Mouse (Mus musculus) liver, postnatal 0 days (tissue): ENCODE results near the gene Gtf3c5. TPM values are rescaled to one million over a fixed set of nuclear protein-coding genes. Genes with fewer than 3 reads are reported as not detected.

Experiments used
- ATAC-seq: fragments of 200-750 bp; cut with Nextera tagmentation; 2 replicates; pipeline ENCODE4 v1.8.0; 2017; ENCODE audit warnings: mild to moderate bottlenecking, moderate library complexity
- DNase-seq: peaks from one replicate; pipeline ENCODE4 v3.0.0-alpha.2; 2016
- H3K27ac ChIP-seq: fragments of 300-500 bp; sonication (generic); 2 replicates; pipeline ENCODE4 v1.5.1; 2014; ENCODE audit warnings: antibody characterized with exemption, moderate library complexity, mild to moderate bottlenecking, low read depth
- H3K27me3 ChIP-seq: fragments of 300-500 bp; sonication (generic); 2 replicates; pipeline ENCODE4 v1.6.1; 2014; ENCODE audit warnings: low read length, control low read depth, mixed read lengths; ENCODE audit not compliant: insufficient read depth
- H3K36me3 ChIP-seq: fragments of 300-500 bp; sonication (generic); replicated peaks from 2 replicates; pipeline ENCODE4 v1.6.1; 2014; ENCODE audit warnings: mild to moderate bottlenecking, control low read depth, low read length, moderate library complexity, mixed read lengths; ENCODE audit not compliant: insufficient read depth
- H3K4me1 ChIP-seq: fragments of 300-500 bp; sonication (generic); 2 replicates; pipeline ENCODE4 v1.6.1; 2014; ENCODE audit warnings: antibody characterized with exemption, mild to moderate bottlenecking, control low read depth; ENCODE audit not compliant: insufficient read depth
- H3K4me2 ChIP-seq: fragments of 300-500 bp; sonication (generic); 2 replicates; pipeline ENCODE4 v1.6.1; 2014; ENCODE audit warnings: low read depth, mild to moderate bottlenecking, low read length, moderate library complexity, mixed read lengths
- H3K4me3 ChIP-seq: fragments of 300-500 bp; sonication (generic); 2 replicates; pipeline ENCODE4 v1.5.1; 2014; ENCODE audit warnings: low read depth, low read length
- H3K9ac ChIP-seq: fragments of 300-500 bp; sonication (generic); replicated peaks from 2 replicates; pipeline ENCODE4 v1.6.1; 2014; ENCODE audit warnings: mild to moderate bottlenecking, moderate library complexity
- H3K9me3 ChIP-seq: fragments of 300-500 bp; sonication (generic); 2 replicates; pipeline ENCODE4 v1.6.1; 2016; ENCODE audit warnings: mild to moderate bottlenecking, control low read depth, low read length, mixed read lengths
- CTCF ChIP-seq: sonication (generic); IDR thresholded peaks from 2 replicates; pipeline ENCODE4 v1.5.1; 2016; ENCODE audit warnings: antibody characterized with exemption, low read depth
- EP300 ChIP-seq: IDR thresholded peaks from 2 replicates; pipeline ENCODE4 v1.6.1; 2016; ENCODE audit warnings: antibody characterized with exemption, low read depth, mild to moderate bottlenecking
- WGBS: fragments of 180-500 bp; shearing (Covaris S2); extraction: QIAGEN DNeasy Blood & Tissue Kit; methylation state at CpG from one replicate; pipeline ENCODE4 v1.1.7; 2014; ENCODE audit not compliant: insufficient replicate concordance; 5-methylcytosine and 5-hydroxymethylcytosine counted together
- polyA plus RNA-seq: library from polyadenylated mRNA; unstranded; fragments of >200 nt; fragmentation: Nextera tagmentation; extraction: Ambion mirVana; gene quantifications from 2 replicates; pipeline ENCODE4 v1.2.1, GENCODE M21; 2015

The Gtf3c5 gene
- polyA plus RNA-seq, 1 experiment from 2014 or later = 5.8 TPM

DNA sequence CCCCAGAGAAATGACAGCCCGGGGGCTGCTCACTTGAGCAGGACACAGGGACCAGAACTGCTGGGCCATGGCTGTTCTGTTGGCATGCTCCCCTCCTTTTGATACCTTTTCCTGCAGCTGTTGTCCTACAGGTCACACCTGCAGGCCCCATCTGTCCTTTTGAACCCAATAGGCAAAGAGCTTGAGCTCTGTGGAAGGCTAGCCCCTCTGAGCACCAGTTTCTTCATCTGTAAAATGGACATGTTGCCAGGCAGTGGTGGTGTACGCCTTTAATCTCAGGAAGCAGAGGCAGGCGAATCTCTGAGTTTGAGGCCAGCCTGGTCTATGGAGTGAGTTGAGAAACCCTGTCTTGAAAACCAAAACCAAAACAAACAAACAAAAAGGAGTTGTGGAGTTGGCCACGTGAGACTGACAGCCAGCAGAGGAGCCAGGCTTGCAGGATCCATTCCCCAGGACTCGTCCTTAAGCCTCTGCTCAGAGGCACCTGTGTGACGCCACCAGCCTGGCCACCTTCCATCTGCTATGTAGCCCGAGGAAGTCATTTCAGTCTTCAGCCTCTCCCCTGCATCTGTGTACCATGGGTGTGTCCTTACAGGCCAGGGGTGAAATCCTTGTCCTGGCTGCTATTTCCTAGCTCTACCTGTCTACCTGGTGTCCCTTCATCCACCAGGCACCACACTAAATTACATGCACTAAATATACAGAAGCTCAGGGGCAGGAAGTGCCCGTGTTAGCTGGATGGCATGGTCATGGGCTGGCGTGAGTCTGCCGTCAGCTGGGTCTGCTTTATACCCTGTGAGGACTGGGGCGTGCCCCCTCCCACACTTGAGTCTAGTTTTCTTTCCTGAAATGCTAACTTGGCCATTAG lies 46.6 kb downstream of the Gtf3c5 start:
- TF ChIP-seq CTCF (no peak), EP300 (no peak)
- 0 out of 2 replicates have a peak, but pooled peaks cover 4% of the 10 kb centered on the region for H3K27me3 ChIP-seq
- H3K9ac ChIP-seq = no peak overlapping the region
- no peak overlapping the region for H3K4me3 ChIP-seq
- H3K27ac ChIP-seq = no peak overlapping the region
- no peak for ATAC-seq
- peaks cover 34% of the 10 kb centered on the region for H3K4me1 ChIP-seq
- no peaks in the 10 kb centered on the region for H3K9me3 ChIP-seq
- H3K4me2 ChIP-seq = no peak overlapping the region
- no peaks in the 10 kb centered on the region for H3K36me3 ChIP-seq
- no peak for DNase-seq
- WGBS = 72% methylated on average over 11 of the region's 11 CpGs

DNA sequence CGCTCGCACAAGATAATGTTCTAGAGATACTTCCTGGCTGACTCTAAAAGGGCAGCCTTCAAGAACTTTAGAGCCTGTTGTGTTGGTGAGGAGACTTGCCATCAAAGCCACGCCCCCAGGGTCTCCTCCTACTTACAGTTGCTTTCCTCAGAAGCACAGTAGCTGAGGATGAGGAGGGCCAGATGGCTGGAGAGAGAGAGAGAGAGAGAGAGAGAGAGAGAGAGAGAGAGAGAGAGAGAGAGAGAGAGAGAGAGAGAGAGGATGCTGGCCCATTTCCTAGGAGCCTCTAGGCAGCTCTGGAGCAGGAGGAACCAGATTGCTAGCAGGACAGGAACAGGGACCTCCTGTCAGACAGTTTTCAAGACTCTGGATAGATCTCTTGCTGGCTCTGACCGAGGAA lies 47.4 kb downstream of the Gtf3c5 start:
- no peak overlapping the region; the same call in 1 of the 2 replicates for H3K27ac ChIP-seq
- H3K9me3 ChIP-seq = no peaks in the 10 kb centered on the region
- H3K9ac ChIP-seq = no peak overlapping the region
- no peak for DNase-seq
- H3K4me1 ChIP-seq = peaks cover 34% of the 10 kb centered on the region
- no peak overlapping the region for H3K4me2 ChIP-seq
- no peaks in the 10 kb centered on the region for H3K36me3 ChIP-seq
- WGBS = 78% methylated on average over 4 of the region's 4 CpGs
- H3K4me3 ChIP-seq = no peak overlapping the region
- H3K27me3 ChIP-seq = 0 out of 2 replicates have a peak, but pooled peaks cover 4% of the 10 kb centered on the region
- ATAC-seq = no peak
- TF ChIP-seq CTCF (no peak), EP300 (no peak)

DNA sequence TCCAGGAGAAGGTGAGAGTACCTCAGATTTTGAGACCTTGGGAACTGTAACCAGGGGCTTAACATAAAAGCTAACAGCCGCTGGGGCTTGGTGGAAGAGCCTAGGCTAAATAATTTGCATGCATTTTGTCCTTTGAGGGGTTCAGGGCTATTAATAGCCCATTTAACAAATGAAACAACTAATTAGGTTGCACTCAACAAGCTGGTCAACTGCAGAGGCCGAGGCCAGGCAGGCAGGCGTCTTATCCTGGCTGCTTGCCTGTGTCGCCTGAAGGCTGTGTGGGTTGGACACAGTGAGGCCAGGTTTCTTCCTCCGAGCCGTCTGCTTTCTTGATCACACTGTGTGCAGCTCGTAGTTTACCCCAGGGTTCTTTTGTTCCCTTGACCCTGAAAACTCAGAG lies 47.9 kb downstream of the Gtf3c5 start:
- DNase-seq = no peak
- Histone ChIP-seq H3K4me2 (no peak overlapping the region), H3K36me3 (no peaks in the 10 kb centered on the region), H3K9ac (no peak overlapping the region), H3K27ac (peak overlapping the region; percentile 29; the same call in 1 of the 2 replicates), H3K9me3 (no peaks in the 10 kb centered on the region), H3K4me3 (no peak overlapping the region), H3K27me3 (0 out of 2 replicates have a peak, but pooled peaks cover 4% of the 10 kb centered on the region), H3K4me1 (peaks cover 31% of the 10 kb centered on the region)
- no peak for TF ChIP-seq CTCF
- no peak for ATAC-seq
- WGBS = 65% methylated on average over 7 of the region's 7 CpGs

DNA sequence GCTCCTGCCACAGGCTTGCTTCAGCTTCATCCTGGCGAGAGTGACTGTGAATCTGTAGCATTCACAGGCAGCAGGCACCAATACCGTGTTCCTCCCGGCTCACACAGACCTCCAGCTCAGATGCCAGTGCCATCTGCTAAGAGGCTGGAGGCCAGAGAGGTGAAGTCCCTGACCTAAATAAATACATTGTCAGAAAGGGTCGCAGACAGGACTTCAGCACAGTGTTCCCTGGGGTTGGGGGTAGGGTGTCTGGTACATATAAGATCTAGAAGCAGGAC lies 48.3 kb downstream of the Gtf3c5 start:
- no peak overlapping the region for H3K4me2 ChIP-seq
- DNase-seq (no peak), ATAC-seq (no peak)
- H3K27ac ChIP-seq = peak overlapping the region; percentile 29; the same call in 1 of the 2 replicates
- 0 out of 2 replicates have a peak, but pooled peaks cover 4% of the 10 kb centered on the region for H3K27me3 ChIP-seq
- no peak overlapping the region for H3K4me3 ChIP-seq
- no peak overlapping the region for H3K9ac ChIP-seq
- H3K4me1 ChIP-seq = peaks cover 27% of the 10 kb centered on the region
- WGBS = 59% methylated on average over 4 of the region's 4 CpGs
- H3K9me3 ChIP-seq = no peaks in the 10 kb centered on the region
- no peaks in the 10 kb centered on the region for H3K36me3 ChIP-seq
- TF ChIP-seq EP300 (no peak), CTCF (no peak)

DNA sequence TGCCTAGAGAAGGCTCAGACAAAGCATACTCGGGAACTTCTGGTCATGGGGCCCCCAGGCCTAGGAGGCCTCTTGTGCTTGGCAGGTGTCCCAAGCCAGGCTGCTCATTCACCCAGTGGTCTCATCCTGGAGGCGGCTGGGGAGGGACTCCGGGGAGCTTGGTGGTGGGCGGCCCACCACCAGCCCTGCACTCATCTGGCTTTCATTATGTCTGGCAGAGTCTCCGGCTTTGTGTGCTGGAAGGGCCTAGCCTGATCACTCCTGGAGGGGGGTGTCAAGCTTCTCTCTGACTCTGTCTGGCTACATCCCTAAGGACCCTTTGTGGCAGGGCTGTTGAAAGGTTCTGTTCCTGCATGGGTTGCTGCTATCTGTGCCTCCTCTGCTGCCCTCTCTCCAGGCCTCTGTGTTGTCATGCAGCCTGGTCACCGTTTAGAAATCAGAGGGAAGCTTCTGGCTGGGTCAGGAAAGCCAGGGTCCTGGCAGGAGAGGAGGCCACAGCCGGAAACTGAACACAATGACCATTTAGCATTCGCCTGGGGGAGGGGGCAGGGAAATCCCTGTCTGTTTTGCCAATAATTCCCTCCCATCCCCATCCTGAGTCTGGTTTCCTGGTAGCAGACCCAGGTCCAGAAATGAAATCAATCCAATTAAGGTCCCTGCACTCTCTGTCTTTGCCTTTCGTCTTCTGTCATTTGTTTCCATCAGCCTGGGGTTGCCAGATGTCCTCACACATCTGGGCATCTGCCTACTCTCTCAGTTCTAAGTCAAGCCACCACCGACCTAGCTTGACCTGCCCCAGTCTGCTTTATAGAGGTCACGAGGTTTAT lies 48.9 kb downstream of the Gtf3c5 start:
- no peak for TF ChIP-seq CTCF
- no peak for TF ChIP-seq EP300
- DNase-seq = no peak
- WGBS = 64% methylated on average over 11 of the region's 11 CpGs
- Histone ChIP-seq H3K9ac (no peak overlapping the region), H3K4me3 (no peak overlapping the region), H3K27ac (peak overlapping the region; percentile 57), H3K36me3 (no peaks in the 10 kb centered on the region), H3K9me3 (no peaks in the 10 kb centered on the region), H3K4me1 (peaks cover 23% of the 10 kb centered on the region), H3K4me2 (peak overlapping the region; percentile 88), H3K27me3 (0 out of 2 replicates have a peak, but pooled peaks cover 4% of the 10 kb centered on the region)
- no peak for ATAC-seq

DNA sequence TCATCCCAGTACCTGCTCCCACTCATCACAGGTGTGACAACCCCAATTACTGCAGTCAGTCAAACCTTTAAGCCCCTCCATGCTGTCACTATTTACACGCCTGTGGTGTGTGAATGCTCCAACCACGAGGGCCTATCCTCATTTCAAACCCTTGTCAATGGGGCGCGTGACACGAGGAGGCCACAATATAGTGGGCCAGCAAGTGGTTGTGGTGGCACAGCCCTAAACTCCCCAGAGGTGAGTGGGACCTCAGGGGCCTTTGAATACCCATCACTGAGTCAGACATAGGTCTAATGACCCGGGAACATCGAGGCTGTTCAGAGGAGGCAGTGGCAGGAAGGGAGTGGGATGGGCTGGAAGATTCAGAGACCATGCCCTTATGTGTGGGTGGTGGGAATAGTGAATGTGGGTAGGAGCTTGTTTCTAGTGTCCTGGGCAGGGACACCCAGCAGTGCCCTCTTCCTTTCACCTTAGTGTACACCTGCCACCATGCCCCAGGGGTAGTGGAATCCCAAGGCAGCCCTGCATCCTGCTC lies 49.6 kb downstream of the Gtf3c5 start:
- Histone ChIP-seq H3K27me3 (0 out of 2 replicates have a peak, but pooled peaks cover 4% of the 10 kb centered on the region), H3K9me3 (no peaks in the 10 kb centered on the region), H3K4me2 (peak overlapping the region; percentile 88), H3K4me3 (peak overlapping the region; percentile 56), H3K9ac (peak overlapping the region; percentile 64), H3K4me1 (peaks cover 16% of the 10 kb centered on the region), H3K36me3 (no peaks in the 10 kb centered on the region), H3K27ac (peak overlapping the region; percentile 57)
- no peak for ATAC-seq
- WGBS = 65% methylated on average over 7 of the region's 7 CpGs
- no peak for DNase-seq
- TF ChIP-seq CTCF (no peak), EP300 (no peak)
